ENCODE assay signal across 8 mouse cellular contexts in the genomic region with DNA sequence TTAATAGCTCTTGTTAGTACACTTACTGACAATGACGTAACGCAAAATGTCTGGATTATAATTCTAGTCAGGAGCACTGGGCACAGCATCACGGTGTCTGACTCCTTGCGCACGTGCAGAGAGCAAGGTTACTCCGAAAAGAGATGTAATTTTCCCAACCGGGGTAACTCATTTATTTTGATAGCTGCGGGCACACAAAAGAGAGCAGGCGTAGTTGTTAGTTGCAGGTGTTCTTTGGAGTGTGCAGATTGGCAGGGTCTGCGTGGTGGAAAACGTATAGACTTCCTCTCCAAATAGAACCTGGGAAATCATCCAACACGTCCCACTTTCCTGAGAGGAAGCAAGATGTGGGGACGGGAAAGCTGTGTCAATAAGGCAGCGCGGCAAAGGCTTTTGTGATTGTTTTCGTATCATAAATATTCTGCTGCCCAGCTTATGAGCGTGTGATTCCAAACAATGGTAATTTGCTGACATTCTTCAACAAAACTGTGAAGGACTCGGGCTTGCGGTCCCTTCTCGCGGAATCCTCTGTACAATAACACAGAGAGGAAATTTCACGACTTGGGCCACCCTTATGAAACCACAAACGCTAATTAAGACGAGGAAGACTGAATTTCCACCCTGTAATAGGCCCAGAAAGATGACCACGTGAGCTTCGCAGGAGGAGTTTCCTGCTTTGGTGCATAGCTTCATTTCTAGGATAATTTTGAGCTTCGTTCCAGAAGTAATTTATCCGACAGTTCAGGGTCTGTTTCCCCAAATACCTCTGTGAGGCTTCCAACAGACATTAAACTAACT.
DNase-seq lines count a peak whose midpoint lies in the region; ATAC-seq and TF ChIP-seq lines count a peak whose summit lies in the region.

No protein-coding gene starts in this region.

- H3K4me2 ChIP-seq in midbrain, embryonic 13.5 days (replicated peaks) = 0 out of 2 replicates have a peak overlapping the region, but pooled peaks have one; percentile 11
- H3K4me2 ChIP-seq in midbrain, embryonic 11.5 days = no peak overlapping the region
- H3K4me2 ChIP-seq in kidney, embryonic 14.5 days (replicated peaks; ENCODE audit: low read depth, low read length) = peak overlapping the region; percentile 36

- H3K27ac ChIP-seq in midbrain, embryonic 13.5 days = 0 out of 2 replicates have a peak overlapping the region, but pooled peaks have one; percentile 14
- no peak overlapping the region for H3K27ac ChIP-seq in midbrain, embryonic 11.5 days (ENCODE audit: low read depth, low read length)
- peak overlapping the region; percentile 86 for H3K27ac ChIP-seq in heart, adult 2 months
- H3K27ac ChIP-seq in kidney, embryonic 14.5 days (ENCODE audit: low read depth, low read length) = peak overlapping the region; percentile 1; the same call in 1 of the 2 replicates

- H3K36me3 ChIP-seq in midbrain, embryonic 13.5 days = no peaks in the 10 kb centered on the region
- H3K36me3 ChIP-seq in midbrain, embryonic 11.5 days (ENCODE audit: control insufficient read depth, insufficient read depth, low read length) = no peaks in the 10 kb centered on the region
- H3K36me3 ChIP-seq in heart, adult 2 months (ENCODE audit: control insufficient read depth, insufficient read depth, low read length) = peaks cover 9% of the 10 kb centered on the region
- no peaks in the 10 kb centered on the region for H3K36me3 ChIP-seq in kidney, embryonic 14.5 days (ENCODE audit: control insufficient read depth, insufficient read depth, low read length)

- peaks cover 7% of the 10 kb centered on the region; the same call in 1 of the 2 replicates for H3K4me1 ChIP-seq in midbrain, embryonic 13.5 days (replicated peaks)
- H3K4me1 ChIP-seq in midbrain, embryonic 11.5 days (ENCODE audit: control insufficient read depth, insufficient read depth, low read length) = no peaks in the 10 kb centered on the region
- H3K4me1 ChIP-seq in heart, adult 2 months (ENCODE audit: control insufficient read depth, insufficient read depth, low read length) = peaks cover 17% of the 10 kb centered on the region
- H3K4me1 ChIP-seq in kidney, embryonic 14.5 days (ENCODE audit: control insufficient read depth, insufficient read depth, low read length) = 0 out of 2 replicates have a peak, but pooled peaks cover 3% of the 10 kb centered on the region

- no peak overlapping the region for H3K9ac ChIP-seq in midbrain, embryonic 13.5 days (replicated peaks)
- no peak overlapping the region for H3K9ac ChIP-seq in midbrain, embryonic 11.5 days (ENCODE audit: low read length)
- H3K9ac ChIP-seq in heart, adult 2 months (ENCODE audit: low read depth, low read length) = peak overlapping the region; percentile 19; the same call in 1 of the 2 replicates
- no peak overlapping the region for H3K9ac ChIP-seq in kidney, embryonic 14.5 days (ENCODE audit: low read depth, low read length)

- no peak for TF ChIP-seq POLR2A in heart, adult 2 months (IDR thresholded peaks at IDR 0.05; ENCODE audit: insufficient read depth, low read depth, low read length)

- 0 out of 2 replicates have a peak, but pooled peaks have one; percentile 34 for TF ChIP-seq EP300 in heart, adult 2 months (IDR thresholded peaks at IDR 0.05; ENCODE audit: insufficient read depth, low read depth, low read length)

- no peaks in the 10 kb centered on the region for H3K27me3 ChIP-seq in midbrain, embryonic 13.5 days
- no peaks in the 10 kb centered on the region for H3K27me3 ChIP-seq in midbrain, embryonic 11.5 days (ENCODE audit: control insufficient read depth, insufficient read depth, low read length)
- H3K27me3 ChIP-seq in heart, adult 2 months (ENCODE audit: control insufficient read depth, insufficient read depth, low read length) = no peaks in the 10 kb centered on the region
- no peaks in the 10 kb centered on the region for H3K27me3 ChIP-seq in kidney, embryonic 14.5 days (ENCODE audit: control insufficient read depth, insufficient read depth, low read length)

- no peak for TF ChIP-seq CTCF in heart, adult 2 months (IDR thresholded peaks at IDR 0.05)

- intact Hi-C loops in heart, adult 2 months (cut with DNase I) = loop anchor here (5.0 kb wide), 2 partner anchors 134 to 409 kb away; no protein-coding TSS in a partner anchor

- DNase-seq in midbrain, embryonic 11.5 days (ENCODE audit: low spot score, missing footprints) = no peak
- DNase-seq in heart, adult 2 months = peak; percentile 36 to 53
- DNase-seq in lung, postnatal 10 days = peak; percentile 45
- peak; percentile 86 for DNase-seq in telencephalon, adult 2 months (ENCODE audit: low read depth, low spot score)
- DNase-seq in urinary bladder, adult 2 months (ENCODE audit: low spot score) = no peak
- no peak for DNase-seq in MN1 (ENCODE audit: low spot score)

- H3K9me3 ChIP-seq in midbrain, embryonic 13.5 days = no peaks in the 10 kb centered on the region
- H3K9me3 ChIP-seq in midbrain, embryonic 11.5 days (ENCODE audit: control insufficient read depth, low read length) = no peaks in the 10 kb centered on the region
- no peaks in the 10 kb centered on the region for H3K9me3 ChIP-seq in kidney, embryonic 14.5 days (ENCODE audit: control insufficient read depth, low read length)

- no peak overlapping the region for H3K4me3 ChIP-seq in midbrain, embryonic 13.5 days (replicated peaks)
- H3K4me3 ChIP-seq in midbrain, embryonic 11.5 days (ENCODE audit: low read depth, low read length) = no peak overlapping the region
- H3K4me3 ChIP-seq in heart, adult 2 months = peak overlapping the region; percentile 34; the same call in 1 of the 2 replicates
- no peak overlapping the region for H3K4me3 ChIP-seq in kidney, embryonic 14.5 days (ENCODE audit: low read length)

- ATAC-seq in midbrain, embryonic 13.5 days = peak; percentile 63; the same call in 1 of the 2 replicates
- ATAC-seq in midbrain, embryonic 11.5 days (ENCODE audit: low FRiP score) = no peak
- ATAC-seq in kidney, embryonic 14.5 days (ENCODE audit: low FRiP score, low TSS enrichment) = peak; percentile 71

- WGBS in midbrain, embryonic 13.5 days = 67% methylated on average over 28 of the region's 28 CpGs
- WGBS in midbrain, embryonic 11.5 days = 85% methylated on average over 28 of the region's 28 CpGs
- 40% methylated on average over 28 of the region's 28 CpGs for WGBS in heart, adult 2 months
- WGBS in kidney, embryonic 14.5 days = 26% methylated on average over 28 of the region's 28 CpGs

- H3K79me2 ChIP-seq in heart, adult 2 months (replicated peaks; ENCODE audit: control insufficient read depth, insufficient read depth, low read length) = no peaks in the 10 kb centered on the region

Comparison
In these comparisons a context has a peak if more than half of its experiments do, and no peak if none do; other contexts are left out.
1. DNase-seq: peak in heart, adult 2 months (2 of 2), lung, postnatal 10 days (single experiment) and telencephalon, adult 2 months (single experiment); none in midbrain, embryonic 11.5 days (single experiment), urinary bladder, adult 2 months (single experiment) and MN1 (single experiment).